Mouse (Mus musculus) left cerebral cortex, adult 18-20 months (tissue): ENCODE results near the gene Timm29. TPM values are rescaled to one million over a fixed set of nuclear protein-coding genes. Genes with fewer than 3 reads are reported as not detected.
A peak's percentile ranks its signal among the peaks of the same experiment; 100 is the strongest.

ENCODE experiments used
- DNase-seq, 2 experiments: peaks; one replicate each; pipeline ENCODE4 v3.0.0; 2021 to 2022; ENCODE audit warnings: low spot score in 2 of 2, mixed read lengths in 1 of 2
- microRNA-seq, 2 experiments: library from miRNA; unstranded; fragments of <30 nt; microRNA quantifications; one replicate each; pipeline ENCODE4 v1.2.0; 2021
- total RNA-seq, 2 experiments: library from RNA; stranded (reverse); gene quantifications; 2 replicates each; pipeline ENCODE4 v1.2.3; 2021

Timm29 gene
- total RNA-seq, 2 experiments from 2014 or later = 51.8 to 55.1 TPM

DNA sequence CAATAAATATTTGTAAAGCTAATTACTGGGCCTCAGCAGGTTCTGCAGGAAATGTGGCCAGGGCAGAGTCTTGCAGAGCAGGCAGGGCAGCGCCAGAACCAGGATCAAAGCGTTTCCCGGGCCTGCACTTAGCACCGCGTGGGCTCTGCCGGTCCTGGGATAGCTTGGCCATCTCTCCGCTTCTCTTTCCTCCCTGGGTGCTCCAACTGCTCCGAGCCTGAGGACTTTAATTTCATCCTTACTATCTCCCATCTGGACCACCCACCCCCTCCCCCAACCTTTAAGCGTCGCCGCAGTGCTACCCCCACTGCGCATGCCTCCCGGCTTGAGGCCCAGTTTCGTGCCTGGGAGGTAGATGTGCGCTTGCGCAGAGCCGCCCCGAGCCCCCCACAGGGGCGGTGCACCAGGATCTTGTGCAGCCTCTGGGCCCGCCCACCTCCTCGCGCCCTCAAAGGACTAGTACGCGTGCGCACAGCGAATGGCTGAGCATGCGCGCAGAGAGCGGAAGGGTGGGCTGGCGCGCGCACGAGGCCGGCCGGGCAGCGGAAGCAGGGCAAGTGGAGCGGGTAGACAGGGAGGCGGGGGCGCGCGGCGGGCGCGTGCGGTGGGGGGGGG, 23.2 kb downstream of the Timm29 start, which contains the start of gene Smarca4:
Gene Smarca4 (plus strand): TSS at position 553 of the 615 bp plus-strand sequence.
- DNase-seq = peak; percentile 100

DNA sequence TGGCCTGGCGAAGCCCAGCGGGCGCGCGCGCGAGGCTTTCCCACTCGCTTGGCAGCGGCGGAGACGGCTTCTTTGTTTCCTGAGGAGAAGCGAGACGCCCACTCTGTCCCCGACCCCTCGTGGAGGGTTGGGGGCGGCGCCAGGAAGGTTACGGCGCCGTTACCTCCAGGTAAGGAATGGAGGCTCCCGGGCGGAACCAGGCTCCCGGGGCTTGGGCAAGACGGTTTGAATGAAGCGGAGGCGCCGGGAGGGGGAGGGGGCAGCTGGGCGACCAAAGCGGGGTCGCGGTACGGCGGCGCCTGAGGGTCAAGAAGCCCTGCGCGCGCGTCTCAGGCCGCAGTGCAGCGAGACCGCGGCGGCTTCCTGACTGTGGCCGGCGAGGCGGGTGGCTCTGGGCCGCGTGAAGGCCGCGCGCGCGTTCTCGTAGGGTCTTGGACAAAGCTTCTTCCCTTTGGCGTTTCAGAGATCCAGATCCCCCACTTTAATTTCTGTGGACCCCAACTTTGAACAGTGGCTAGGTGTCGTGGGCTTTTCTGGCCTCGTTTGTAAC, 23.8 kb downstream of the Timm29 start:
- DNase-seq = peak; percentile 81 to 85

DNA sequence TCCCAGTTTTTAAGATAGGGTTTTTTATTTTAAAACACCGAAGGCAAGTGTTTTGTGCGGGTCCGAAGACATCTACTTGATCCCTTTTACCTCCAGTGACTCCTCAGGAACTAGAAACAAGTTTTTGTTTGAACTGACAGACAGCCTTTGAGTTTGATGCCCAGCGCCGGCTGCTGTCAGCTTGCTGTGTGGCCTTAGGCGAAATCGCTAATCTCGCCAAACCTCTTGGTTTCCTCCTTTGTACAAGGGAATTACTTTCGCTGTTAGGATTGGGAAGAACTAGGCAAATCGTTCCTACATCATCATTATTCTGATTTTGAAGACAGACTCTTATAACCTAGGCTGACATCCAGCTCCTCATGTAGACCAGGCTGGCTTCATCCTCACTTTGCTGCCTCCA, 24.5 kb downstream of the Timm29 start:
- DNase-seq = no peak

DNA sequence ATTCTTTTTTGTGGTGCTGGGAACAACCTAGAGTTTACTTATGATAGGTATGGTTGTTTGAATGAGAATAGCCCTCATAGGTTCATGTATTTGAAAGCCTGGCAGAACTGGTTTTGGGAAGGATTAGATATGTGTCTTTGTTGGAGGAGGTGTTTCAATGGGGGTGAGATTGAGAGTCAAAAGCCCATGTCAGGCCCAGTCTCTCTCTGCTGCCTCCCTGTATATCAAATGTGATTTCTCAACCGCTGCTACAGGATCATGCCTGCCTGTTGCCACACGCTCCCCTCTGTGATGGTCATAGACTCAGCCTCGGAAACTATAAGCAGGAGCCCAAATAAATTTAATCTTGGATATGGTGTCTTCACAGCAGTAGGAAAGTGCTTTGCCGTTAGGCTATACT, 27.7 kb downstream of the Timm29 start:
- DNase-seq = no peak

DNA sequence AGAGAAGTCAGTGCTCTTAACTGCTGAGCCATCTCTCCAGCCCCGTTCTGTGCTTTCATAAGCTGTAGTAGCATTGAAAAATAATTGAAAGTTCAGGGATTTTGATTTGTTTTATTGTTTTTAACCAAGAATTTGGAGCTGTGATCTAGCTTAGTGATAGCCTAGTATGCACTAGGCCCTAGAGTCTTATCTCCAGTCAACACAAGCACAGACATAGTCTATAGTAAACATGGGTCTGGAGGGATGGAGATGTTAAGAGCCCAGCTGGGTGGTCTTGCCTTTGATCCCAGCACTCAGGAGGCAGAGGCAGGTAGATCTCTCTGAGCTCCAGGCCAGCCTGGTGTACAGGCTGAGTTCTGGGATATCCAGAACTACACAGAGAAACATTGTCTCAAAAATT, 30.2 kb downstream of the Timm29 start:
- DNase-seq = no peak

DNA sequence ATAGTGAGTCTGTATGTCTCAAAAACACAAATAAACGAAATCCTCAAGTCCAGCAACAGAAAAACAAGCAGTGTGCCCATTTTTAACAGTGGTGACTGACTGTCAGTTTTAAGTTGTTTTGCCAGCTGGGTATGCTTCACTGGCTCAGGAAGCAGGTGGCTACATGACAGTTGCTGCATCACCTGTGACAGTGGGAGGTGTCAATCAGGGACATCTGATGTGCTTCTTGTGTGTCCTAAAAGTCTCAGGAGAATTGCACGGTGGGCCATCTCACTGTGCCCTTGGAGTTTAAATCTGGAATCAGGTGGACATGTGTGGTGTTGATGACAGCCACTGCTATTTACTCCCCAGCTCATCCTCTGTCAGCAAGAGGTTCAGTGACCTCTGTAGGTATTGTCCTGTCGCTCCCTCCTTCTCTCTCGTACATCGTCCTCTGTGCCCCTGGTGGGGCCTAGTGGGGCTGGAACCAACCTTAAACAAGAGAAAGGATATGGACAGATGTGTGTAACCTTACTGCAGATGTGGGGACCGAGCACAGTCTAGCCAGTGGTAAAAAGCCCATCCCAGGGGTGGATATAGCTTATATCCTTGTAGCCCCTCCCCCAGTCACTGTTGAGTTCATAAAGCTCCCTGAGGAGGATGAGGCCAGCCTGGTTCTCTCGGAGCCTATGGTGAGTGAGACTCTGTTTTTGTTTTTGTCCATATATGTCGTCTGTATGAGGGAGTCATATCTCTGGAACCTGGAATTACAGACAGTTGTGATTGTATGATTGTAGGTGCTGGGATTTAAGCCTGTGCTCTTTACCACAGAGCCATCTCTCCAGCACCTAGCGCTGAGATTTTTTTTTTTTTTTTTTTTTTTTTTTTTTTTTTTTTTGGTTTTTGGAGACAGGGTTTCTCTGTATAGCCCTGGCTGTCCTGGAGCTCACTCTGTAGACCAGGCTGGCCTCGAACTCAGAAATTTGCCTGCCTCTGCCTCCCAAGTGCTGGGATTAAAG, 33.1 kb downstream of the Timm29 start:
- DNase-seq = no peak

DNA sequence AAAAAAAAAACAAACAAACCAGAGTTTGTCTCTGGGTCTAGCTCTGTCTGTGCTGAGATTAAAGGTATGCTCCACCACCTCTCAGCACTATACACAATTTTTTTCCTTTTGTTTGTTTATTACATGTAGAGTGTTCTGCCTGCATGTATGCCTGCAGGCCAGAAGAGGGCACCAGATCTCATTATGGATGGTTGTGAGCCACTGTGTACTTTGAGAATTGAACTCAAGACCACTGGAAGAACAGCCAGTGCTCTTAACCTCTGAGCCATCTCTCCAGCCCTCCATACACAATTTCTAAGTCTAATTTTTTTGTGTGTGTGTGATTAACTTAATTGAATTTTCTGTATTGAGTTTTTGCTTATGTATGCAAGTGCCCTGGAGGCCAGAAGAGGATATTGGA, 34.0 kb downstream of the Timm29 start:
- DNase-seq = no peak

DNA sequence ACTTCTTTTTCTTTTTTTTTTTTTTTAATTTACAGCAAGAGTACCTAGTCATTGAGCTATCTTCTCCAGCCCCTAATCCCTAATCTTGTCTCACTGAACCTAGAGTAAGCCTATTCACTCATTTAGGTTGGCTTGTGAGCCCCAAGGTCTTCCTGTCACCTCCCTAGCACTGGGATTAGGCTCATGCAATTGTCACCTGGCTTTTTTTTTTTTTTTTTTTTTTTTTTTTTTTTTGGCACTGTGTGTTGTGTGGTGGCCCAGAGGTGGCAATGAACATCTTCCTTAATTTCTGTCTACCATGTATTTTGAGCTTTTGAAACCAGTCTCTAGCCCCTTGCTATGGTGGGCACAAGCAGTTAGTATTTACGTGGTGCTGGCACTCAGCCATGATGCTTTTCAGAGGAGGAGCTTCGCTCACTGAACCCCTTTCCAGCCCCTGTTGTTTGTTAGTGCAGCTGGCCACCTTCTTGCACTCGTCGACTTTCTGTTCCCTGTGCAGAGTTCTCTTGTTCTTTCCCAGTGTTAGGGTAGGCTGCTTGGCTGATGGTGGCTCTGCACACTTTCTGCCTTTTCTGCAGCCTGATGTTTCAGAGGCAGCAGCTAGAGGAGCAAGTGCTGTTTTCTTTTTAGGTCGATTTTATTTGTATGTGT, 34.7 kb downstream of the Timm29 start:
- DNase-seq = no peak

DNA sequence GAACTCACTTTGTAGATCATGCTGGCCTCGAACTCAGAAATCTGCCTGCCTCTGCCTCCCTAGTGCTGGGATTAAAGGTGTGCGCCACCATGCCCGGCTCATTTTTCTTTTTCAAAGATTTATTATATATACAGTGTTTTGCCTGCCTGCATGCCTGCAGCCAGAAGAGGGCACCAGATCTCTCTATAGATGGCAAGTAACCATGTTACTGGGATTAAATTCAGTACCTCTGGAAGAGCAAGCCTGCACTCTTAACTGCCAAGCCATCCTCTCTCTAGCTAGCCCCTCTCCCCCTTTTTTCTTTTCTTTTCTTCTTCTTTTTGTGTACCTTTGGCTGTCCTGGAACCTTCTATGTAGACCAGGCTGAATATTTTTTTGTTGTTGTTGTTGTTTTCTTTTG, 38.2 kb downstream of the Timm29 start:
- peak; percentile 46 to 62 for DNase-seq

DNA sequence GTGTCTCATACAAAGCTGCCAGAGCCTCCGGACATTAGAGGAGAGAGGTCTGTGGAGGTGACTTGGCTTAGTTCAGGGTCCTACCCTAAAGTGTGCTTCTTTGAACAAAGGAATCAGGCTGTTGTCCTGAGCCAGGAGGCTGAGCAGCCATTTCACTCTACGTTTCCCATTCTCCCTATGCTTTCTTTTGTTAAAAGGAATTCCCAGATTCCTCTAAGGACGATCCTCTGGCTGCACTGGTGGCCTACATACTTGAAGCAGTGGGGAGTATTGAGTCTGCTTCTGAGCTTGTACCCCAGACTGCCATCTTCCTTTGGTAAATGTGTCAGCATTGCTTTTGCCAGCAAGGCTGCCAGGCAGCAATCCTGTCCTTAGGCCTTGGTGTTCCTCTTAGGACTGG, 40.6 kb downstream of the Timm29 start:
- DNase-seq = no peak

DNA sequence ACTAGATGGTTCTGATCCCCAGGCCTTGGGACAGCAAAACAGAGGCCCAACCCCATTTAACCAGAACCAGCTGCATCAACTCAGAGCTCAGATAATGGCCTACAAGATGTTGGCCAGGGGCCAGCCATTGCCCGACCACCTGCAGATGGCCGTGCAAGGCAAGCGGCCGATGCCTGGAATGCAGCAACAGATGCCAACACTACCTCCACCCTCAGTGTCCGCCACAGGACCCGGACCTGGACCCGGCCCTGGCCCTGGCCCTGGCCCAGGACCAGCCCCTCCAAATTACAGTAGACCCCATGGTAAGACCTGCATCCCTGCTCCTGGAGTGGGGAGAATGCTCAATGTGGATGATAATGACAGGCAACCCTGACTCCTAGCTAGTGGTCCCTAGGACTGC, 43.1 kb downstream of the Timm29 start:
- no peak for DNase-seq

DNA sequence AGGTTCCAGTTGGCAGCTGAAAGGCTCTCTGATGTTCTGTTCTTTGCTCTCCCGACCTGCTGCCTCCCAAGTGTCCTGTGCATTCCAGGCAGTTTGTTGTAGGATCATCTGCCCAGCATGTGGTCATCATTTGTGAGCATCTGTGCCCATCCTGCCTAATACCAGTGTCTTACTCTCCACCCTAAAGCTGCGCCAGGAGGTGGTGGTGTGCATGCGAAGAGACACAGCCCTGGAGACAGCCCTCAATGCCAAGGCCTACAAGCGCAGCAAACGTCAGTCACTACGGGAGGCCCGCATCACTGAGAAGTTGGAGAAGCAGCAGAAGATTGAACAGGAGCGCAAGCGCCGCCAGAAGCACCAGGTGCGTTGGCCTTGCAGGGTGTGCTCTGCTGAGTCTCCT, 46.5 kb downstream of the Timm29 start:
- DNase-seq = no peak

Small RNAs within 50 kb of the gene (microRNA-seq; reads per million reads assigned to microRNA genes)
- 0 reads per million in 2 experiments for gene Mir1946b

Other genes starting within 250 kb of the Timm29 start
- 10 to 100 TPM; 79.2 to 81.4 TPM for gene Ilf3, start 224.9 kb upstream of the Timm29 start, total RNA-seq
- gene Qtrt1, start 180.9 kb upstream of the Timm29 start, total RNA-seq = 10 to 100 TPM; 21.1 to 25.8 TPM
- 10 to 100 TPM; 50.5 to 53.1 TPM for gene Dnm2, start 167.8 kb upstream of the Timm29 start, total RNA-seq
- gene Tmed1, start 82.5 kb upstream of the Timm29 start, total RNA-seq = 10 to 100 TPM; 12.9 to 13.7 TPM
- under 1 TPM; 0.28 to 0.37 TPM for gene AB124611, start 66.5 kb upstream of the Timm29 start, total RNA-seq
- 10 to 100 TPM; 73.8 to 74.8 TPM for gene Carm1, start 45.8 kb upstream of the Timm29 start, total RNA-seq
- 10 to 100 TPM; 22.5 to 23.4 TPM for gene Yipf2, start 106 bp downstream of the Timm29 start, total RNA-seq
- gene Smarca4, start 23.4 kb downstream of the Timm29 start, total RNA-seq = 100 to 1,000 TPM; 108 to 114 TPM
- 10 to 100 TPM; 16.2 to 27.7 TPM for gene Ldlr, start 130.8 kb downstream of the Timm29 start, total RNA-seq
- 1 to 10 TPM; 3.1 to 5.0 TPM for gene Spc24, start 167.6 kb downstream of the Timm29 start, total RNA-seq
- gene Kank2, start 206.0 kb downstream of the Timm29 start, total RNA-seq = 1 to 10 TPM; 8.4 to 9.1 TPM
- not detected for gene Angptl8, start 242.8 kb downstream of the Timm29 start, total RNA-seq